Mouse (Mus musculus) left cerebral cortex, adult 11 months (tissue): ENCODE data around the gene Trarg1.

Experiments used
- DNase-seq: peaks from one replicate; pipeline ENCODE4 v3.0.0; 2022; ENCODE audit warnings: low spot score

Gene Trarg1

DNA sequence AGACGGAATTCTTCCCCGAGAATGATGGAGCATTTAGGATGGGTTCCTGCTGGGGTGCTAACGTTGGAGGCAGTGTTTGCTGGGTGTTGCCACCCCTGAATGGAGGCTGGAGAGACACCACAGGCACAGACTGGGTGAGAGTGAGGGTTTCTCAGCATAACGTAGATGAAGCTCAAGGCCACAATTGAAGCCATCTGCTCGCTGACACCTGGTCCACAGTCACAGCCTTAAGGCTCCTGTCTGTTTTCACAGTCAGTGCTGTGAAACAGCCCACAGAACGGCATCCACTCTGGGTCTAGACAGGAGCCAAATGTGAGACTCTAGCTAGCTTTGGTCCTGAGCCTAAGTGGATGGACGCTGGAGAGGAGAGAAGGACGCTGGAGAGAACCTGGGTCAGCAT is 5.4 kb upstream of the Trarg1 start:
- DNase-seq: no peak

DNA sequence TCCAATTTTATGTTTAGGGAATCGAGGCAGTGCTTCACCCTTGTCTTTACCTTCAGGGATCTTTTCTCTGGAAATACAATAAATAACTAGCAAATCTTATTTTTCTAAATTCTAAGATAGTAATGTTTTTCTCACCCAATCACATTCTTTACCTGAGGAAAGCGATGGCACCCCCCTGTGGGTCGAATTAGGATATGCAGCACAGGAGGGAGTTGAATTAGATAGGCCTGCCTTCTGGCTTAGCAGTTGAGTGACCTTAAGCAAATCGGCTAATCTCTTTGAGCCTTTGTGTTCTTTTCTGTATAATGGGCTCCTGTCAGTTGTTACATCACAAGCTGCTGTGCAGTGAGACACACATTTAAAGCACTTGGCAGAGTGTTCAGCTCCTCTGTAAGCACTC is 4.9 kb upstream of the Trarg1 start:
- no peak for DNase-seq

DNA sequence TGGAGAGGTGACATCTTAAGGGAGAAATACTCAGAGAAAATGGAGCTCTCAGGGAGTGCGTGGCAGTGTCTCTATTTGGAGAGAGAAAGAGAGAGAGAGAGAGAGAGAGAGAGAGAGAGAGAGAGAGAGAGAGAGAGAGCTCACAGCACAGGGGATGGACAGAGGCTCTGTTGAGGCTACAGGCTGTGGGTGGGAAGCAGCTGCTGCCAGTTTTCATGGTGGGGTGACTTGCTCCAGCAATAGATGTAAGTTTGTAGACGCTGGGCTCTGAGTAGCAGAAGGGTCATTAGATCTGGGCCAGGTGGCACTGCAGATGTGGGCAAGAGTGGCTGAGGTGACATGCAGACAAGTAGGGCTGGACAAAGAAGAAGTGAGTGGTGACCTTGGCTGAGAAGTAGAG is 6.0 kb downstream of the Trarg1 start:
- DNase-seq: no peak

DNA sequence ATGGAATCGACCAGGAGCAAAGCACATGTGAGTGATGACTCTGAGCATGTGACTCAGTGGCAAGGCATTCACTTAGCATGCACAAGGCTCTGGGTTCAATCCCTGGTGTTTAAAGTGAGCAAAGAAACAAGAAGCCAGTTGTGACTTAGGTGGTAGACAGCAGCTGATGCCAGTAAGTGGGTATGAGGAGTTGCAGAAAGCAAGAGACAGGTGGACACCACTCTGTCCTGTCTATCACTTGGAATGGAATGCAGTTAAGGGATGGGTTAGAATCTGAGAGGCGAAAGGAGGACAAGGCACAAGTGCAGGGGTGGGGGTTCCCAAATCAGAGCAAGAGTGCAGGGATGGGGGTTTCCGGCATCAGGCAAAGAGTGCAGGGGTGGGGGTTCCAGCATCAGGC is 12.5 kb downstream of the Trarg1 start:
- no peak for DNase-seq

DNA sequence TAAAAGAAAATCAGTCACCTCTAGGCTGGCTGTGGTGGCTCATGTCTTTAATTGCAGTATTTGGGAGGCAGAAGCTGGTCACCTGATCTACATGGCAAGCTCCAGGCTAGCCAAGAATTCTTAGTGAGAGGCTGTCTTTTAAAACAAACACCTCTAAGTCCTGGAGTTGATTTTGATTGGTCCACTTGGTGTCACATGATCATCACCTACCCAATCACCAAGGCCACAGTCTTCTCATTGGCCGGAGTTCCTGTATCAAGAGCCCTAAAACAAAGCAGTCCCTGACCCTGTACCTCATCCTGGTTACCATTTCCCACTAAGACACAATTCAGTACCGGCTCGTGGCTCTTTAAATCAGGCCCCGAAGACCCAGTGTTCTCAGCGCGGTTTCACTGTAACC is 16.2 kb downstream of the Trarg1 start:
- peak; percentile 18 for DNase-seq

DNA sequence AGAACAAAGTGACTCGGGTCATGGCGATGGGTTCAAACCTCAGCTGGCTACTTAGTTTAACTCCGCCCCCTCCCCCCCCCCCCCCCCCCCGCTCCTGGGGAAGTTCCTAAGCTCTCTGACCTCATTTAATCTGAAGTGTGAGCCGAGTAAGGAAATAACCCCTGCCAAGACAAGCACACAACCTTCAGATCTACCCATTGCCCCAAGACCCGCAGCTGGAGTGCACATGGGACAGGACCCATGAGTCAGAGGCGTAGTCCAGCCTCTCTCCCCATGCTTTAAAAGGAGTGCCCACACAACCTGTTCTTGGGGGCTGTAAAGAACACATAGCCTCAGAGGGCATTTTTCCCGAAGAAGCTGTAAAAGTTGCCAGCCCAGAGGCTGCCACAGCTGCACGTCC is 20.0 kb downstream of the Trarg1 start:
- DNase-seq: no peak

DNA sequence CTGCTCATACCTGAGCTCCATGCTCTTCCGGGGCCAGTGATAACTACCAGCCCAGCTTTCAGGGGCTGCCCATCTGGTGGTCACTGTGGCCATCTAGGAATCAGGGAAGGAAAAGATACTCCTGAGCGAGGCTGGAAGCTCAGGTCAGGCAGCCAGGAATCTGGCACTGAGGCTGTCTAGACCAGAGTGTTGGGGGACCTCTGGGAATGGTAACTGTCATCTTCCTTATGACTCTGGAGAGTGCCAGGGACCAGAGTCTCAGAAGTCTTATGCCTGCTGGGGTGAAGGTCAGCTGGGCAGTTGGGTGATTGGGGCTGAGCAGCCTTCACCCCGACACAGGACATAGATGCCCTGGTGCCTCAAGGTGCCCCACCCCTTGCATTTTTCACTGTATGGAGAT is 28.0 kb downstream of the Trarg1 start:
- DNase-seq: no peak

DNA sequence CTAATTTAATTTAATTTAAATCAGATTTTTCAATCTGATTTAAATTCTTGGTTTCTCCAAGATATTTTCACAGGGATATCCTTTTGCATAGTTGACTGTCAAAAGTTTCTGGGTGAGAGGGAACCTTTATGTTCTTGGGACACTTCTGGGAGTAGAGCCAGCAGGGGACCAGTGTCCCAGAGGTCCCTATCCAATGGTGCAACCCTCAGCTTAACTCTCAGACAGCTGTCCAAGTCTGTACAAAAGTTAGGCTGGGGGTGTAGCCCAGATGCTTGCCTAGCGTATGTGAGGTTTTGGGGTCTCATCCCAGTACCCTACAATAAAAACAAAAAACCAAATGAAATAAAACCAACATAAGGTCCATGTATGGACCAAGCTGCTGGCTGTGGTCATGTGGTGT is 28.5 kb downstream of the Trarg1 start:
- no peak for DNase-seq

DNA sequence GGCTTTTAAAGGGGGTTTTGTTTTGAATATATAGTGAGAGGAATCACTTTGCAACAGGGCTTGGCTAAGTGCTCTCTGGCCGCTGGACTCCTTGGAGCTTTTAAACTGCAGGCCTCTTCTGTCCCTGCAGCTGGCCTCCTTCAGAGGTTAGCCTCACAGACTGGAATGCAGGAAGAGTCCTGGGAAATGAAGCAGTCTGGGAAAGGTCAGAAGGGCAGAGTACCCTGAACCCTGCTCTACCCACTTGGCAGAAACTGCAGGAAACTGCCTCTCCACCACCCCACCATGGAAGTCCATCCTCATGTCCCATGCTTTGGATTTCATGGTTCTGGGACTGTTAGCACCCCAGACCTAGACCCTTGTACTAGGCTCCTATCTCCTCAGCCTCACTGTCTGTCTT is 29.3 kb downstream of the Trarg1 start:
- DNase-seq: no peak

DNA sequence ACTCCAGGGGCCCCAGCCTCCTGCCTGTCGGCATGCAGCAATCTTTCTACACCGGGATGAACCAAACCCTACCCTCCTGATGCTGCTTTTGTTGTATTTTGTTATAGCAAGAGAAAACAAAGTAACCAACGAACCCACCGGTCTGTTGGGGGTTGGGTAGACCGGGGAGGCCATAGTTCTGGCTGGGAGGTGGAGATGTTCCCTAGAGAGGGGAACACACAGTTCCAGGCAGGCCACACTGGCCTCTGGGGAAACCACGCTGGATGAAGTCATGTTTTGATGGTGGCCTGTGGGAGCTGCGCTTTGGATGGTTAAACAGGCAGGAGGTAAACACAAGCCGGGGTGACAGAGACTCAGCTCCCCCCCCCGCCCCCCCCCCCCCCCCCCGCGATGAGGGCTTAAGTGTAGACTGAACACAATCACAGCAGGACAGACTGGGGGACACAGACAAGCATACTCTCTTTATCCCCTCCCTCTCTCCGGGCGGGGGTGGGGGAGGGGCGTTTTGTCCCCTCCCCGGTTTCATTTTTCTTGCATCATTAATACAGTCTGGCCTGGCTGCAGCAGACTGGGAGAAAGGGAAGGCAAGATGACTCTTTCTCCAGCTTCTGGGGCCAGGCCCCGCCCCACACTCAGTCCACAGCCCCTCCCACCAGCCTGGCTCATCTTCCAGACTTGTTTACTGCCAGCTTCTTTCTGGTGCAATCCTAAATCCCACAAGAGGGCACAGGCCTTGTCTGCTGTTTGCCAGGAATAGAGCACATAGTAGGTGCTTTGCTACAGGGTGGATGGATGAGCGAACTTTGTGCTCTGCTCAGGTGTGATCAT is 30.2 kb downstream of the Trarg1 start:
- DNase-seq: no peak

DNA sequence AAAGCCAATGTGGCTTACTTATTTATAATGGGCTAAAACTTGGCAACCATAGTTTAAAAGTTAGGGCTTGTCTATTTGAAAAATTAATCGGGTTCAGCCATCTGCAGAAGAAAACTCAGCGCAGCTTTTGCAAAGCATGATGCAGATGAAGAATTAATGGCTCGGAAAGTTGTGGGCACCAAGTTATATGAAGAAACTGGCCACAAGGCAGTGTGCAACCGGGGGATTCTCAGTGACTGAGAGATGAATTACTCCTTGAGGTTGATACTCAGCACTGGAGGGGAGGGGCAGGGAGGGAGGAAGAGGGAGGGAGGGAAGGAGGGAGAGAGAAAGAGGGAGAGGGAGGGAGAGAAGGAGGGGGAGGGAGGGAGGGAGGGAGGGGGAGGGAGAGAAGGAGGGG is 37.4 kb downstream of the Trarg1 start:
- no peak for DNase-seq

DNA sequence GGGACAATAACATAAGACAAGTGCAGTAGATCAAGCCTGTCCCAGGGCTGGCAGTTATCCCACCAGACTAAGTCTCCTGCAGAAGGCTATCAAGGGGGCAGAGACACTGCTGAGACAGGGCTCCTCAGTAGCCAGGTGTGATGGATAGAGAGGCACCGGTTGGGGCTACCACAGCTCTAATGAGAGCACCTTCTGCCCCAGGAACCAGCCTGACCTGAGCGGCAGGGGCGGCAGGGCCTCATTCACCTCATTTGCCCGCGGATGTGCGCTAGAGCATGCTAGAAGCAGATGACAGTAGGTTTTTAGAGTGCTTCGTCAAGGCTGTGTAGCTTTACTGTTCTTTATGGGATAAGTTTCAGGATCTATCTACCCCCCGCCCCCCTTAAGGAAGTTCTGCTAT is 44.3 kb downstream of the Trarg1 start:
- DNase-seq: no peak

DNA sequence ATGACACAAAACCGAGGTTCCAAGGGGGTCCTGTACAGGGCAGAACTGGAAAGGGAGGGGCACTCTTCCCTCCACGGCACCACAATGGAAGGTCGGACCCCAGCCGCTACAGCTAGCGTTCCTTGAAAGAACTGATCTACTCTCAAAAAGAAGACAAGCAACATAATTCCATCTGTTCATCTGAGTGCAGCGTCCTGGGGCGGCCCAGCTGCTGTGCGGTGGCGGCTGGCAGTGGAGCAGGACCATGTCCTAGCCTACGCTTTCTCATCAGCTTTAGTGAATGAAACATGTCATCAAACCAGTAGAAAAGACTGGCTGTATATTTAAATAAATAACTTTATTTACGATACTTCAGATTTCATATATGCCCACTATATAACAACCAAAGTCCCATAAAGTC is 48.5 kb downstream of the Trarg1 start:
- no peak for DNase-seq

DNA sequence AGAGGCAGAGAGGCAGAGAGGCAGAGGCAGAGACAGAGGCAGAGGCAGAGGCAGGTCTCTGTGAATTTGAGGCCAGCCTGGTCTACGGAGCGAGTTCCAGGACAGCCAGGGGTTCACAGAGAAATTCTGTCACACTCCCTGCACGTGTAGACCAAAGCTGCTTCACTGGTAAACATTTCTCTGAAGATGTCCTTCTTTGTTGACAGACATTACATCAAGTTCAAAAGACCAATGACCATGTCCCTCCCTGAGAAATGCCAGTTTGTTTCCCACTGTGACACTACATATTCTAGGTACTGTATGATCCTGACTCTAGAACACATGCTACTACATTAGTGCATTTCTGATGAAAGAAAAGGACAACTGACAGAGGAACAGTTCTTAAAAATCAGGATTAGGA is 51.0 kb downstream of the Trarg1 start:
- DNase-seq: no peak

DNA sequence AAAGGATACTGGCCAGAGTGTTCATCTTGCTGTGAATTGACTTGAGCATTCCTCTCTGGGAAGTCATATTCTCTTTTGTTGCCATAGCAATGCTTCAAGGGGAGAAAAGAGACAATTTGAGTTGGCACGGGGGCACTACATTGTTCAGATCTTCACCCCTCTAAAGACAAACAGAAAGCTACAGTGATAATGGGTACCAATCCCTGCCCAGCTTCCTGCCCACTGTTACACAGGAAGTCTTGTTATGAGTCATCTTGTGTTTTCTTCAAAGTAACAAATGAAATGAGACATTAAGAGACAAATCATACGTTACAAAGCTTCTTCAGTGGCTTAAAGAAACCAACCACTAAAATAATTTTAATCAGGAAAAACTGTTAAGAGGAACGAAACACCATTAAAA is 55.0 kb downstream of the Trarg1 start:
- no peak for DNase-seq

DNA sequence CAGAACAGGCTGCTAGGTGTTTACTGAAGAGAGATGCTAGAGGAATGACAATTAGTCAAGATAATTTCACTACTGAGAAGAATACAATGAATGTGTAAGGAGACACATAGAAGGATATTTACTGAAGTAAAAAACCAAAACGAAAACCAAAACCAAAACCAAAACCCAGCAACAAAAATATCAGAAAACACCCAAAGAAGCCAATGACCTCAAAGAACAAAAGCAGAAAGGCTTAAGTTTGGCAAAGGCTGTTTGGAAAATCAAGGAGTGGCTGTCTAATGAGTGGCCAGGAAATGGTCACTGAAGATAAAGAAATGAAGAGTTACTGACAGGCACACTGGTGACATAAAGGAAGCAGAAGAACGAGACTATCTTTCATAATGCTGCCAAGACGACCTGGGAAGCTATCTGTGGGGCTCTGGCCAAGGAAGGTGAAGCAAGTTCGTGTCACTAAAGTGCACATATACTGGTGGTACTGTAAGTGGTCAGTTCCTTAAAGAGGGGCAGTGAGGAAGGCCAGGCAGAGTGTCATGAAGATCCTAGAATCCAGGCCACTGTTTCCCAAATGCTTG is 56.2 kb downstream of the Trarg1 start:
- no peak for DNase-seq

DNA sequence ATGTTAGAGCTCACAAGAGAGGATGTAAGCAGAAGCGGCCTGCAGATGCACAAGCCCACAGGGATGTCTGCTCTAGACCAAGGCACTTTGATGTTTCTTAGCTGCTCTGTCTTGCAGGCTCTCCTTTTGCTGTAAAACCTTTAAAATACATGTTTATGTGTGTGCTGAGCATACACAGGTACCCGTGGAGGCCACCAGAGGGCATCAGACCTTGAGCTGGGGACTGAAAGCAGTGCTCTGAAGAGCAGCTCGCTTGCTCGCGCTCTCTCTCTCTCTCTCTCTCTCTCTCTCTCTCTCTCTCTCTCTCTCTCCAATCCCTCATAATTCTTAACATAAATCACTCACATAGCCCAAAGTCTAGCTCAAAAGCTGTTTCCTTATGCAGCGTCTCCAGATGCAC is 59.5 kb downstream of the Trarg1 start:
- DNase-seq: no peak

DNA sequence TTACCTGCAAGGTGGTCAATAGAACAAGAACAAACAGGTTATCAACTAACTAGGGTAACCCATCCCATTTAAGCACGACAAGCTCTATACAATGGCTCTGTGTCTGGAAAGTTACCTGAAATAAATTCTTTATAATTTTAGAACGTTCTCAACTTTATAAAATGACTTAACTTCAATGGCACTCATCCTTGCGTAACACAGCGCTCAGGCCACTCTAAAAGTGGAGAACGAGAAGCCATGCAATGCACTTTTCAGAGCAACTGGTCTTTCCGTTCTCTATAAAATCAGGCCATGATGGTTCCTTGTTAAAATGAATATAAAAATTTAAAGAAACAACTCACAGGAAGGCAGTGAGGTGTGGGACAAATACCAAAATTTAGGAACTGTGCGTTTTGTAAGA is 62.9 kb downstream of the Trarg1 start:
- DNase-seq: no peak

DNA sequence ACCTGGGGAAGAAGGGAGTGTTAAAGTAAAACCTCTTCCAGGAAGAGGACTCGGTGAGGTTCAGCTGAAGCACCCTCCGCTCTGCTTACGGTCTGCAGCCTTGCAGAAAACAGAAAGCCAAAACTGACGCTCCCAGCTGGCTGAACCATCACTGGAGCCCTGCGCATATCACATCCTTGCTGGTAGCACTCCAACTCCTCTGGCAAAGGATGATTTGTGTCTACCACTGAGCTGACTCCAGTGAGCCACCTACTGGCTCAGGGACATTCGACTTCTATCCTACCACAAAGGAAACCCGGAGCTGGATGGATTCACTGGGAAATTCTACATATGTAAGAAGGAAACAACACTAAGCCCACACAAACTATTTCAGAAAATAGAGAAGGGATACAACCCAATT is 64.9 kb downstream of the Trarg1 start:
- peak; percentile 39 for DNase-seq

DNA sequence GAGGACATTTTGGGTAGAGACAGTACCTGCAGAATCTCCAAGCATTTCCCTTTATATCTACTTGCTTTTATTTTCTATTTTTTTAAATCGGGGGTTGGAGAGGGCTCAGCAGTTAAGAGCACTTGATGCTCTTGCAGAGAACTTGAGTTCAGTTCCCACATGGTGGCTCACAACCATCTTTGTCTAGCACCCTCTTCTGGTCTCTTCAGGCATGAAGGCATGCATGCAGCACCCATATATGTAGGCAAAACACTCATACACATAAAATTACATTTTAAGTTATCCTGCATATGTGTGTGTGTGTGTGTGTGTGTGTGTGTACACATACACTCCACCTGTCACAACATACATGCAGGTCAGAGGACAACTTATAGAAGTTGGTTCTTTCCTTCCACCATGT is 66.3 kb downstream of the Trarg1 start:
- no peak for DNase-seq
